Mouse (Mus musculus) hindbrain, embryonic 16.5 days (tissue): ENCODE data around the gene Gm21731. TPM values are rescaled to one million over a fixed set of nuclear protein-coding genes. Genes with fewer than 3 reads are reported as not detected.
"Not testable (repeated sequence)": the region's sequence is repeated elsewhere in the genome, so short reads cannot be mapped to it uniquely, and the experiment has no call there.

Source experiments
- ATAC-seq: fragments of 200-750 bp; cut with Nextera tagmentation; 2 replicates; pipeline ENCODE4 v1.8.0; 2017; ENCODE audit warnings: moderate TSS enrichment, moderate library complexity
- H3K27ac ChIP-seq: fragments of 300-500 bp; sonication (generic); 2 replicates; pipeline ENCODE4 v1.5.1; 2014; ENCODE audit warnings: low read depth, mild to moderate bottlenecking, control low read depth, low read length, moderate library complexity
- H3K27me3 ChIP-seq: fragments of 300-500 bp; sonication (generic); replicated peaks from 2 replicates; pipeline ENCODE4 v1.6.1; 2014; ENCODE audit warnings: low read length; ENCODE audit not compliant: control insufficient read depth, insufficient read depth
- H3K36me3 ChIP-seq: fragments of 300-500 bp; sonication (generic); 2 replicates; pipeline ENCODE4 v1.6.1; 2014; ENCODE audit warnings: mild to moderate bottlenecking, low read length, moderate library complexity, mixed read lengths; ENCODE audit not compliant: control insufficient read depth, insufficient read depth
- H3K4me1 ChIP-seq: fragments of 300-500 bp; sonication (generic); 2 replicates; pipeline ENCODE4 v1.6.1; 2014; ENCODE audit warnings: low read depth, low read length; ENCODE audit not compliant: control insufficient read depth, insufficient read depth
- H3K4me2 ChIP-seq: fragments of 300-500 bp; sonication (generic); 2 replicates; pipeline ENCODE4 v1.6.1; 2014; ENCODE audit warnings: mild to moderate bottlenecking, low read length, control low read depth, moderate library complexity
- H3K4me3 ChIP-seq: fragments of 300-500 bp; sonication (generic); 2 replicates; pipeline ENCODE4 v1.5.1; 2014; ENCODE audit warnings: mild to moderate bottlenecking, low read length, control low read depth, moderate library complexity
- H3K9ac ChIP-seq: fragments of 300-500 bp; sonication (generic); 2 replicates; pipeline ENCODE4 v1.6.1; 2014; ENCODE audit warnings: low read depth, mild to moderate bottlenecking, control low read depth, low read length, moderate library complexity
- H3K9me3 ChIP-seq: fragments of 300-500 bp; sonication (generic); 2 replicates; pipeline ENCODE4 v1.6.1; 2014; ENCODE audit warnings: mild to moderate bottlenecking, low read length, moderate library complexity; ENCODE audit not compliant: control insufficient read depth
- WGBS: fragments of 180-500 bp; shearing (Covaris S2); extraction: QIAGEN DNeasy Blood & Tissue Kit; methylation state at CpG from one replicate; pipeline ENCODE4 v1.1.7; 2014; 5-methylcytosine and 5-hydroxymethylcytosine counted together
- polyA plus RNA-seq: library from polyadenylated mRNA; unstranded; fragments of >200 nt; fragmentation: Nextera tagmentation; extraction: Ambion mirVana; gene quantifications from 2 replicates; pipeline ENCODE4 v1.2.1, GENCODE M21; 2015

Gene Gm21731
- polyA plus RNA-seq: not detected in 2 replicates

DNA sequence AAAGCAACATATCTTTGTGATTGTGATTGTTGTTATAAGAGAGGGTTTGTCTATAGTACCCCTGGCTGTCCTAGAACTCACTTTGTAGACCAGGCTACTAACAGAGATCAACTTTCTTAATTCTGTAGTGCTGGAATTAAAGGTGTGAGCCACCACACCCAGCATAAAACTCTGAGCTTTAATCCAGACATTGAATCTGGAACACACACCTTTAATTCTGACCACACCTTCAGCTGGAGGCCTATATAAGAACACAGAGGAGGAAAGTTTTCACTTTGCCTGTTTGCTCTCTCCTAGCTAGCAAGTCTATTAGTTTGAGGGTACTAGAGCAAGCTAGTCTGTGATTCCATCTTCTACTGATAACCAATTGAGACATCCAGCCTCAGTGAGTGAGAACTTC, at the start of gene Gm21731:
TSS of gene Gm21731 (plus strand) at position 301 of the 400 bp plus-strand sequence.
- H3K4me3 ChIP-seq, H3K27ac ChIP-seq, H3K4me1 ChIP-seq, H3K36me3 ChIP-seq, H3K27me3 ChIP-seq, ATAC-seq, H3K9ac ChIP-seq, H3K9me3 ChIP-seq, H3K4me2 ChIP-seq: not testable (repeated sequence)

- H3K36me3 ChIP-seq, H3K27ac ChIP-seq, H3K9ac ChIP-seq, H3K4me3 ChIP-seq, H3K27me3 ChIP-seq, H3K4me1 ChIP-seq, H3K9me3 ChIP-seq, H3K4me2 ChIP-seq, ATAC-seq: not testable (repeated sequence)
- WGBS: 83% methylated on average over 7 of the region's 8 CpGs
Observed at GRCm38 (mm10) chr13:120196189-120196821, 42.6 kb upstream of the Gm21731 start.

DNA sequence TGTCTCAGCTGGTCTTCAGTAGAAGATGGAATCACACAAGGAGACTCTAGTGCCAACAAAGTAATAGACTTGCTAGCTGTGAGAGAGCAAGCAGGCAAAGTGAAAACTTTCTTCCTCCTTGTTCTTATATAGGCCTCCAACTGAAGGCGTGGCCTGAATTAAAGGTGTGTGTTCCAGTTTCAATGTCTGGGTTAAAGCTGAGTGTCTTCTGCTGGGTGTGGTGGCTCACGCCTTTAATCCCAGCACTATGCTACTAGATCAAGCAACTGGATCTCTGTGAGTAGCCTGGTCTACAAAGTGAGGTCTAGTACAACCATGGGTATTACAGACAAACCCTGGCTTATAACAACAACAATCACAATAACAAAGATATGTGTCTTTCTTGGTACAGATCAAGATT, 23.1 kb upstream of the Gm21731 start, which contains the start of gene Gm21762:
TSS of gene Gm21762 (minus strand) at position 101 of the 400 bp plus-strand sequence.
- no CpG with 5 or more reads among the region's 2 CpGs for WGBS
- H3K27me3 ChIP-seq, H3K4me2 ChIP-seq: not testable (repeated sequence)

GRCm38 (mm10) chr13:120220922-120221321, 18.0 kb upstream of the Gm21731 start:
- not testable (repeated sequence) for H3K4me2 ChIP-seq, H3K27ac ChIP-seq, H3K4me1 ChIP-seq, H3K4me3 ChIP-seq, H3K9ac ChIP-seq, ATAC-seq, H3K27me3 ChIP-seq, H3K36me3 ChIP-seq, H3K9me3 ChIP-seq
- 88% methylated on average over 5 of the region's 5 CpGs for WGBS

More for the DNA sequence above, 23.1 kb upstream of the Gm21731 start, which contains the start of gene Gm21762:
- H3K9me3 ChIP-seq, H3K4me3 ChIP-seq, H3K9ac ChIP-seq, H3K4me1 ChIP-seq, H3K27ac ChIP-seq, ATAC-seq, H3K36me3 ChIP-seq: not testable (repeated sequence)

- H3K4me3 ChIP-seq, H3K36me3 ChIP-seq, H3K27ac ChIP-seq, H3K4me1 ChIP-seq, H3K9ac ChIP-seq, ATAC-seq, H3K27me3 ChIP-seq, H3K4me2 ChIP-seq, H3K9me3 ChIP-seq: not testable (repeated sequence)
- WGBS: 91% methylated on average over 16 of the region's 25 CpGs
Observed at GRCm38 (mm10) chr13:120223012-120223659, 15.8 kb upstream of the Gm21731 start.

GRCm38 (mm10) chr13:120231798-120232197, 7.1 kb upstream of the Gm21731 start:
- not testable (repeated sequence) for H3K27me3 ChIP-seq, H3K36me3 ChIP-seq, H3K4me3 ChIP-seq, H3K4me2 ChIP-seq, H3K9me3 ChIP-seq, H3K27ac ChIP-seq, H3K9ac ChIP-seq, ATAC-seq, H3K4me1 ChIP-seq
- WGBS: 94% methylated on average over 16 of the region's 17 CpGs

- not testable (repeated sequence) for H3K4me3 ChIP-seq, H3K27me3 ChIP-seq, H3K4me1 ChIP-seq, H3K36me3 ChIP-seq, H3K4me2 ChIP-seq, H3K9ac ChIP-seq, H3K9me3 ChIP-seq, ATAC-seq, H3K27ac ChIP-seq
- 72% methylated on average over 12 of the region's 25 CpGs for WGBS
Observed at GRCm38 (mm10) chr13:120232447-120233049, 6.4 kb upstream of the Gm21731 start.

DNA sequence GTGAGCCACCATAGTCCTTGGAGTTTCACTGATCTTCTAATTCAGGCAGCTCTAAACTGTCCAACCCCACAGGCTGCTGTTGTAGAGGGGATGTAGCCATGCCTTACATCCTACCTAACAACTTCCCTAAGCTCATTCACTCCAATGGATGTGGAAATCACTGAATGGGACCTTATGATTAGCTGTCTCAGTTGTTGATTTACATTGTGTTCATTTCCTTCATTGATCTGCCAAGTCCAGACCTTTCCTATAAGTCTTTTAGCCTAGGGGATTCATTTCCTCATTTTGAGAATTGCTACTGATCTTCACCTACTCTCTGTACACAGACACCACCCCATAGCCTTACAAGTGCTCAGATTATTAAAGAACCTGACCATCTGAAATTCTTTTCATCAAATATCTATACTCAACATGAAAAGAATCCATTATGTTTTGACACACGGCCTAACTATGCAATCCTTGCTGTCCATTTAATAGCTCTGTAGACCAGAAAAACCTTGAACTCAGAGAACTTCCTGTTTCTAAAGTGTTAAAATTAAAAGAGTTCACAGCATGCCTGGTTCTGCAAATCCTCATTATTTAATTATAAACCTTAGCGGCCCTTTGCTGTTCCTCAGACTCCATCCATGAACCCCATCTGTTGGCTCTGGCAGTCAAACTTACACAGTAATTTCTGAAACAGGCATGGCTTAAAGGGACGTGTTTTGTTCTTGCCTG, 12.5 kb downstream of the Gm21731 start:
- not testable (repeated sequence) for H3K27ac ChIP-seq, H3K36me3 ChIP-seq, ATAC-seq, H3K27me3 ChIP-seq, H3K9me3 ChIP-seq, H3K9ac ChIP-seq, H3K4me3 ChIP-seq, H3K4me2 ChIP-seq, H3K4me1 ChIP-seq
- 87% methylated on average over 2 of the region's 3 CpGs for WGBS
